Mouse (Mus musculus): ENCODE measurements at regions not wholly inside any gene's neighbourhood (a gene's known extent, or its start where the extent isn't known, plus 50 kb on each side); places are given as distances from the start of the nearest gene placed in this dataset.

DNA sequence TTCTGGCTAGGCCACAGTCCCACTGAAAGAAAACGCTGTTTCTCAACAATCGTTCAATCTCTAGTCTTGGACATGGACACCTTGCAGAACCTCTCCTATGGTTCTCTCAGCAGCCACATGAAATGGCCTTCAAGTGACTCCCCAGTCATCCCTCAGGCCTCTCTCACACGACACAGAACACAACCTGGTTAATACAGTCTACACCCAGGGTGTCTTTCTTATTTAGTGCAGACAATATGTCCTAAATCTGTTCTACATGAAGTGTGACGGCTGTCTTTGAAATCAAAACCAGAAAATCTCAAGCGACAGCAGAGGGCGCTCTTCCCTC is 75.2 kb upstream of the Egfl6 start:
- TF ChIP-seq MAFK (IDR thresholded peaks at IDR 0.05; ENCODE audit: insufficient replicate concordance, low read length): no peak
- TF ChIP-seq MEF2A (IDR thresholded peaks at IDR 0.05; ENCODE audit: borderline replicate concordance, low read depth, low read length): no peak
- TF ChIP-seq ZNF384 (IDR thresholded peaks at IDR 0.05; ENCODE audit: low read depth, low read length): no peak
- peak in 1 of 2 experiments; percentile 69; a peak in 2 of 4 replicates for TF ChIP-seq CTCF (conservative IDR thresholded peaks at IDR 0.05 in 1 of 2, IDR thresholded peaks at IDR 0.05 in 1 of 2; ENCODE audit: low read depth in 2 of 2, low read length in 2 of 2)
- TF ChIP-seq EP300 (IDR thresholded peaks at IDR 0.05; ENCODE audit: low read length): no peak
- no peak for TF ChIP-seq GABPA (IDR thresholded peaks at IDR 0.05; ENCODE audit: insufficient replicate concordance, low read depth, low read length)
- no peak for TF ChIP-seq IRF4 (IDR thresholded peaks at IDR 0.05; ENCODE audit: low read depth, low read length)
- peak; percentile 80 for TF ChIP-seq SMC3 (IDR thresholded peaks at IDR 0.05; ENCODE audit: low read depth, low read length)
- no peak for TF ChIP-seq POLR2A (IDR thresholded peaks at IDR 0.05; ENCODE audit: low read depth, low read length)
- no peak for TF ChIP-seq ETS1 (conservative IDR thresholded peaks at IDR 0.05; ENCODE audit: low read depth, low read length)
- TF ChIP-seq MAX (IDR thresholded peaks at IDR 0.05; ENCODE audit: low read length): no peak
- peak; percentile 76 for TF ChIP-seq RAD21 (IDR thresholded peaks at IDR 0.05; ENCODE audit: low read depth, low read length)
- peak; percentile 52; the same call in 1 of the 2 replicates for TF ChIP-seq ZC3H11A (IDR thresholded peaks at IDR 0.05; ENCODE audit: low read depth, low read length)
- dilution Hi-C loops (cut with MboI; ENCODE audit: extremely low pct_ligation_motif_present, extremely low pct_unique_long_range_greater_than_20kb, low sequenced_read_pairs): no loop called here
- no peaks in the 10 kb centered on the region for H3K9me3 ChIP-seq (replicated peaks; ENCODE audit: low read length)
- no peak for DNase-seq (ENCODE audit: extremely low read depth)
- H3K4me3 ChIP-seq (replicated peaks in 1 of 3; ENCODE audit: low read depth in 2 of 3, low read length in 2 of 3, poor library complexity in 1 of 3): no peak overlapping the region
- H3K27me3 ChIP-seq (replicated peaks): no peaks in the 10 kb centered on the region
- no peaks in the 10 kb centered on the region for H3K79me2 ChIP-seq (replicated peaks; ENCODE audit: control insufficient read depth, extremely low read depth, insufficient read depth, poor library complexity, severe bottlenecking)
- peak overlapping the region; percentile 47 for H3K4me2 ChIP-seq (ENCODE audit: insufficient read depth, low read depth, poor library complexity, severe bottlenecking)
- in situ Hi-C loops (cut with MboI; ENCODE audit: low pct_ligation_motif_present, low pct_unique_long_range_greater_than_20kb, low sequenced_read_pairs): loop anchor here (10.0 kb wide), 1 partner anchor 434 kb away; no protein-coding TSS in a partner anchor
- H3K27ac ChIP-seq (ENCODE audit: insufficient read depth, low read depth): no peak overlapping the region
- H3K9ac ChIP-seq (ENCODE audit: insufficient read depth, low read depth): no peak overlapping the region; the same call in 1 of the 2 replicates
- no peaks in the 10 kb centered on the region for H3K36me3 ChIP-seq (replicated peaks in 1 of 2; ENCODE audit: control insufficient read depth in 1 of 2, insufficient read depth in 1 of 2, low read length in 1 of 2)
- peaks cover 0 to 12% of the 10 kb centered on the region in 2 experiments; a peak in 2 of 4 replicates for H3K4me1 ChIP-seq (ENCODE audit: control insufficient read depth in 1 of 2, insufficient read depth in 2 of 2)

DNA sequence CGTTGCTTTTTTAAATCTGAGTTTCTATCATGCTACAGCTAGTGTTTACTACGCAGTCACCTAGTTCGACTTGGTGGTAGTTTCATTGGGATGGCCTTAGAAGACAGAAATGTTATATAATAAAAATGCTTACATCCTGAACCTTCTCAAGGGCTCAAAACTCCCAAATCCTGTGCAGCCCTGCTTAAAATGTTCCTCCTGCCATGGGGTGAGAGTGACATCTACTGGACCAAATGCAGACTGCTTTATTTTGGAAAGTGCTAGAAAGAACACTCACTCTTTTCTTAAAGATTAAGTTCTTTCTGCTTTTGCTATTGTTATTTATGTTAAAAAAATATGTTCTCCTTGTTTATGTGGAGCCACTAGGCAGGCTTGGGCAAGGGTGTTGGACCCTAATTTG is 66.9 kb upstream of the Egfl6 start:
- TF ChIP-seq CHD1 (IDR thresholded peaks at IDR 0.05; ENCODE audit: low read depth, low read length) (no peak), SMC3 (IDR thresholded peaks at IDR 0.05; ENCODE audit: low read depth, low read length) (peak; percentile 92), ZNF384 (IDR thresholded peaks at IDR 0.05; ENCODE audit: low read depth, low read length) (no peak), USF1 (IDR thresholded peaks at IDR 0.05; ENCODE audit: low read depth, low read length) (no peak), CTCF (conservative IDR thresholded peaks at IDR 0.05 in 1 of 2, IDR thresholded peaks at IDR 0.05 in 1 of 2; ENCODE audit: low read depth in 2 of 2, low read length in 2 of 2) (peak; percentile 47 to 83; a peak in 3 of 4 replicates), JUN (IDR thresholded peaks at IDR 0.05; ENCODE audit: insufficient read depth, low read depth, low read length) (no peak), PAX5 (IDR thresholded peaks at IDR 0.05; ENCODE audit: low read length) (no peak), ZC3H11A (IDR thresholded peaks at IDR 0.05; ENCODE audit: low read depth, low read length) (peak; percentile 82), RAD21 (IDR thresholded peaks at IDR 0.05; ENCODE audit: low read depth, low read length) (peak; percentile 92)
- in situ Hi-C loops (cut with MboI; ENCODE audit: low pct_ligation_motif_present, low pct_unique_long_range_greater_than_20kb, low sequenced_read_pairs): loop anchor here (5.0 to 10.0 kb wide), 2 partner anchors 485 to 582 kb away; no protein-coding TSS in a partner anchor
- DNase-seq (ENCODE audit: extremely low read depth): peak; percentile 44

More for the DNA sequence above, 66.9 kb upstream of the Egfl6 start:
- H3K9ac ChIP-seq (ENCODE audit: insufficient read depth, low read depth): no peak overlapping the region
- peaks cover 0 to 5% of the 10 kb centered on the region in 2 experiments; a peak in 2 of 4 replicates for H3K4me1 ChIP-seq (ENCODE audit: control insufficient read depth in 1 of 2, insufficient read depth in 2 of 2)
- no peaks in the 10 kb centered on the region for H3K27me3 ChIP-seq (replicated peaks)
- H3K4me3 ChIP-seq (replicated peaks in 1 of 3; ENCODE audit: low read depth in 2 of 3, low read length in 2 of 3, poor library complexity in 1 of 3): no peak overlapping the region
- no peaks in the 10 kb centered on the region for H3K9me3 ChIP-seq (replicated peaks; ENCODE audit: low read length)
- H3K79me2 ChIP-seq (replicated peaks; ENCODE audit: control insufficient read depth, extremely low read depth, insufficient read depth, poor library complexity, severe bottlenecking): no peaks in the 10 kb centered on the region
- H3K4me2 ChIP-seq (ENCODE audit: insufficient read depth, low read depth, poor library complexity, severe bottlenecking): peak overlapping the region; percentile 57; the same call in 1 of the 2 replicates
- dilution Hi-C loops (cut with MboI; ENCODE audit: extremely low pct_ligation_motif_present, extremely low pct_unique_long_range_greater_than_20kb, low sequenced_read_pairs): no loop called here
- no peaks in the 10 kb centered on the region for H3K36me3 ChIP-seq (replicated peaks in 1 of 2; ENCODE audit: control insufficient read depth in 1 of 2, insufficient read depth in 1 of 2, low read length in 1 of 2)
- no peak overlapping the region for H3K27ac ChIP-seq (ENCODE audit: insufficient read depth, low read depth)

Measured in CH12.LX (cell line).